Mouse (Mus musculus) left cerebral cortex, adult 2 months (tissue): ENCODE results near the gene Clip2. TPM values are rescaled to one million over a fixed set of nuclear protein-coding genes. Genes with fewer than 3 reads are reported as not detected.
A peak's percentile ranks its signal among the peaks of the same experiment; 100 is the strongest.

Experiments used
- DNase-seq, 2 experiments: peaks; one replicate each; pipeline ENCODE4 v3.0.0; 2021 to 2022; ENCODE audit warnings: low spot score in 2 of 2, mixed read lengths in 1 of 2; ENCODE audit errors: extremely low spot score in 1 of 2
- H3K27ac ChIP-seq: fragments of 200-600 bp; 2 replicates; pipeline ENCODE4 v1.8.1; 2022
- H3K4me3 ChIP-seq: fragments of 200-600 bp; 2 replicates; pipeline ENCODE4 v1.8.1; 2022
- CTCF ChIP-seq: fragments of 200-600 bp; IDR thresholded peaks from 2 replicates; pipeline ENCODE4 v1.8.1; 2022; ENCODE audit warnings: antibody characterized with exemption, mild to moderate bottlenecking, moderate library complexity
- intact Hi-C: fragments of 180-260 bp; cut with DNase I; formaldehyde crosslinking; loops from one replicate; pipeline ENCODE4 v1.15.1; 2025
- total RNA-seq, 2 experiments: library from RNA; stranded (reverse); gene quantifications; 2 replicates each; pipeline ENCODE4 v1.2.3; 2021

The Clip2 gene
- total RNA-seq, 2 experiments from 2014 or later, result 116 to 123 TPM

- TF ChIP-seq CTCF, result no peak
- peak overlapping the region; percentile 74 for H3K27ac ChIP-seq
- no peak for DNase-seq
- H3K4me3 ChIP-seq, result no peak overlapping the region
- intact Hi-C loops, result no loop called here
Observed at GRCm38 (mm10) chr5:134521806-134522205, 30.4 kb downstream of the Clip2 start.

- peak overlapping the region; percentile 74 for H3K27ac ChIP-seq
- DNase-seq, result no peak
- H3K4me3 ChIP-seq, result no peak overlapping the region
- no peak for TF ChIP-seq CTCF
- intact Hi-C loops, result no loop called here
Observed at GRCm38 (mm10) chr5:134521131-134521530, 31.1 kb downstream of the Clip2 start.

GRCm38 (mm10) chr5:134520120-134520519 is 32.1 kb downstream of the Clip2 start:
- no peak overlapping the region for H3K4me3 ChIP-seq
- intact Hi-C loops, result no loop called here
- DNase-seq, result no peak
- no peak for TF ChIP-seq CTCF
- peak overlapping the region; percentile 63 for H3K27ac ChIP-seq

- intact Hi-C loops, result no loop called here
- Histone ChIP-seq H3K27ac (peak overlapping the region; percentile 34), H3K4me3 (no peak overlapping the region)
- TF ChIP-seq CTCF, result no peak
- no peak for DNase-seq
Observed at GRCm38 (mm10) chr5:134519471-134519870, 32.8 kb downstream of the Clip2 start.

- intact Hi-C loops, result no loop called here
- Histone ChIP-seq H3K27ac (peak overlapping the region; percentile 59), H3K4me3 (no peak overlapping the region)
- TF ChIP-seq CTCF, result no peak
- peak; percentile 63 to 71 for DNase-seq
Observed at GRCm38 (mm10) chr5:134512086-134512485, 40.1 kb downstream of the Clip2 start.

- no peak overlapping the region for H3K4me3 ChIP-seq
- no peak overlapping the region for H3K27ac ChIP-seq
- TF ChIP-seq CTCF, result no peak
- no peak for DNase-seq
- intact Hi-C loops, result no loop called here
Observed at GRCm38 (mm10) chr5:134510266-134510665, 42.0 kb downstream of the Clip2 start.

- intact Hi-C loops, result loop anchor here (5.0 kb wide), 1 partner anchor 193 kb away; no protein-coding TSS in a partner anchor
Observed at GRCm38 (mm10) chr5:134508965-134509364, 43.3 kb downstream of the Clip2 start.

GRCm38 (mm10) chr5:134507859-134508399 is 44.3 kb downstream of the Clip2 start:
- no peak for TF ChIP-seq CTCF
- Histone ChIP-seq H3K27ac (peak overlapping the region; percentile 68), H3K4me3 (no peak overlapping the region)
- DNase-seq, result no peak
- intact Hi-C loops, result loop anchor here (2.0 to 5.0 kb wide), 2 partner anchors 75 to 194 kb away; no protein-coding TSS in a partner anchor

More at GRCm38 (mm10) chr5:134508965-134509364, 43.3 kb downstream of the Clip2 start:
- no peak for TF ChIP-seq CTCF
- no peak for DNase-seq
- Histone ChIP-seq H3K4me3 (no peak overlapping the region), H3K27ac (peak overlapping the region; percentile 5; the same call in 1 of the 2 replicates)

- DNase-seq, result peak; percentile 63 to 72
- TF ChIP-seq CTCF, result peak; percentile 75
- H3K27ac ChIP-seq, result peak overlapping the region; percentile 68
- H3K4me3 ChIP-seq, result no peak overlapping the region
- intact Hi-C loops, result loop anchor here (2.0 to 5.0 kb wide), 2 partner anchors 75 to 195 kb away; no protein-coding TSS in a partner anchor
Observed at GRCm38 (mm10) chr5:134507307-134507706, 44.9 kb downstream of the Clip2 start.

GRCm38 (mm10) chr5:134505810-134506292 is 46.4 kb downstream of the Clip2 start:
- no peak for DNase-seq
- no peak for TF ChIP-seq CTCF
- intact Hi-C loops, result loop anchor here (2.0 to 5.0 kb wide), 2 partner anchors 77 to 196 kb away; no protein-coding TSS in a partner anchor
- H3K4me3 ChIP-seq, result no peak overlapping the region
- peak overlapping the region; percentile 80 for H3K27ac ChIP-seq

- Histone ChIP-seq H3K27ac (no peak overlapping the region), H3K4me3 (no peak overlapping the region)
- intact Hi-C loops, result no loop called here
- no peak for DNase-seq
- no peak for TF ChIP-seq CTCF
Observed at GRCm38 (mm10) chr5:134502591-134502990, 49.6 kb downstream of the Clip2 start.

- DNase-seq, result no peak
- intact Hi-C loops, result loop anchor here (2.0 kb wide), 1 partner anchor 45 kb away; no protein-coding TSS in a partner anchor
- Histone ChIP-seq H3K27ac (no peak overlapping the region), H3K4me3 (no peak overlapping the region)
- peak; percentile 59 for TF ChIP-seq CTCF
Observed at GRCm38 (mm10) chr5:134501453-134501852, 50.8 kb downstream of the Clip2 start.

- no peak for TF ChIP-seq CTCF
- H3K27ac ChIP-seq, result no peak overlapping the region
- DNase-seq, result no peak
- H3K4me3 ChIP-seq, result no peak overlapping the region
- intact Hi-C loops, result loop anchor here (2.0 kb wide), 1 partner anchor 46 kb away; no protein-coding TSS in a partner anchor
Observed at GRCm38 (mm10) chr5:134500681-134501080, 51.6 kb downstream of the Clip2 start.
